Comparison of ENCODE assay signal across 29 mouse cellular contexts in the genomic region with DNA sequence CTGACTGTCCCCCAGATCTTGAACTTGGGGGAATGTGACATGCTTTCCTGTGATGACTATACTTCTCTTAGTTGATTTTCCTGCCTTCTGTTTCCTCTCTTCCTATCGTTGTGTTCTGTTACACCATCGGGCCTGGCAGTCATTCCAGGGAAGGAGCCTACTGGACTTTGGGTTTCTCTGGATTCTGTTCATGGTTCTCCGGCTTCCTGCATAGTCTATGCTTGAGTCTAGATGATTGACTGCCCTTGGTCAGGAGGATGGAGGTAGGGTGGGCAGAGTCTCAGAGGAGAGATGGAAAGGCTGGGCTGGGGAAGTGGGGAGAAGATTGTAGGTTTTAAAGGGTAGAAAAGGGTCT. TPM values are rescaled to one million over a fixed set of nuclear protein-coding genes. Genes with fewer than 3 reads are reported as not detected.
DNase-seq lines count a peak whose midpoint lies in the region; ATAC-seq lines count a peak whose summit lies in the region.
"Had no signal": no experiment of that assay in that cellular context is flagged by ENCODE, and none has a peak within 500 bp of the region (broad histone marks: within the 10 kb centered on the region; RNA-seq: fewer than 3 reads in every experiment).

No protein-coding gene starts in this region.

- WGBS in heart, embryonic 11.5 days (ENCODE audit: insufficient replicate concordance) = 64% methylated on average over 3 of the region's 3 CpGs
- WGBS in heart, embryonic 10.5 days = 55% methylated on average over 3 of the region's 3 CpGs
- WGBS in heart, embryonic 16.5 days = 47% methylated on average over 3 of the region's 3 CpGs
- 85% methylated on average over 3 of the region's 3 CpGs for WGBS in midbrain, embryonic 10.5 days

- peak overlapping the region; percentile 41; the same call in 1 of the 2 replicates for H3K27ac ChIP-seq in heart, embryonic 11.5 days (ENCODE audit: low read depth, low read length)
- H3K27ac ChIP-seq in heart, embryonic 10.5 days = no peak overlapping the region
- peak overlapping the region; percentile 69 for H3K27ac ChIP-seq in heart, embryonic 16.5 days (ENCODE audit: low read length)
- no peak overlapping the region for H3K27ac ChIP-seq in midbrain, embryonic 10.5 days (replicated peaks)
- H3K27ac ChIP-seq: embryonic facial prominence, embryonic 10.5 days; embryonic facial prominence, embryonic 15.5 days; forebrain, embryonic 12.5 days; hindbrain, embryonic 12.5 days; hindbrain, postnatal 0 days; intestine, embryonic 15.5 days; liver, embryonic 14.5 days; midbrain, embryonic 12.5 days; neural tube, embryonic 12.5 days had no signal

- DNase-seq in heart, embryonic 10.5 days (ENCODE audit: low spot score) = no peak
- DNase-seq in heart, adult 9 months (ENCODE audit: low spot score in 2 of 2) = no peak
- DNase-seq in kidney, adult 9 months = peak; percentile 51
- no peak for DNase-seq in kidney, postnatal 4 days
- DNase-seq in midbrain, embryonic 10.5 days (ENCODE audit: low spot score) = no peak
- DNase-seq: adrenal gland, adult 2 months; adrenal gland, postnatal 36 days; cerebellum, postnatal 25 days; forebrain, postnatal 0 days; liver; right cerebral cortex, adult 18-20 months; thymus, postnatal 14 days had no signal

- 0 out of 2 replicates have a peak, but pooled peaks cover 5% of the 10 kb centered on the region for H3K36me3 ChIP-seq in heart, embryonic 11.5 days (ENCODE audit: control insufficient read depth, insufficient read depth, low read length)
- peaks cover 49% of the 10 kb centered on the region for H3K36me3 ChIP-seq in heart, embryonic 10.5 days
- peaks cover 15% of the 10 kb centered on the region for H3K36me3 ChIP-seq in heart, embryonic 16.5 days (ENCODE audit: control insufficient read depth, insufficient read depth)
- no peaks in the 10 kb centered on the region for H3K36me3 ChIP-seq in midbrain, embryonic 10.5 days
- H3K36me3 ChIP-seq: embryonic facial prominence, embryonic 10.5 days; embryonic facial prominence, embryonic 15.5 days; forebrain, embryonic 12.5 days; hindbrain, embryonic 12.5 days; intestine, embryonic 15.5 days; midbrain, embryonic 12.5 days; neural tube, embryonic 12.5 days had no signal

- 0 out of 2 replicates have a peak, but pooled peaks cover 4% of the 10 kb centered on the region for H3K4me1 ChIP-seq in heart, embryonic 11.5 days (ENCODE audit: control insufficient read depth, insufficient read depth, low read length)
- H3K4me1 ChIP-seq in heart, embryonic 10.5 days = peaks cover 13% of the 10 kb centered on the region
- no peaks in the 10 kb centered on the region; the same call in 1 of the 2 replicates for H3K4me1 ChIP-seq in heart, embryonic 16.5 days (ENCODE audit: control insufficient read depth, insufficient read depth, low read length)
- peaks cover 11% of the 10 kb centered on the region for H3K4me1 ChIP-seq in midbrain, embryonic 10.5 days
- H3K4me1 ChIP-seq: forebrain, embryonic 12.5 days had no signal

- ATAC-seq in heart, embryonic 11.5 days (replicated peaks; ENCODE audit: insufficient number of reproducible peaks, low FRiP score, low TSS enrichment) = no peak
- no peak for ATAC-seq in heart, embryonic 16.5 days (replicated peaks; ENCODE audit: extremely low read depth, insufficient read depth, low FRiP score)
- ATAC-seq: activated CD4-positive, CD25-positive, alpha-beta regulatory T cell, adult 4 months; forebrain, postnatal 0 days; hindbrain, postnatal 0 days had no signal

- no peak overlapping the region for H3K4me2 ChIP-seq in heart, embryonic 11.5 days
- no peak overlapping the region for H3K4me2 ChIP-seq in heart, embryonic 16.5 days (ENCODE audit: low read depth, low read length)
- H3K4me2 ChIP-seq: embryonic facial prominence, embryonic 15.5 days; forebrain, embryonic 12.5 days; hindbrain, embryonic 12.5 days; intestine, embryonic 15.5 days; midbrain, embryonic 12.5 days; neural tube, embryonic 12.5 days had no signal

- no peaks in the 10 kb centered on the region for H3K27me3 ChIP-seq in heart, embryonic 11.5 days (ENCODE audit: control insufficient read depth, insufficient read depth, low read length)
- H3K27me3 ChIP-seq in heart, embryonic 10.5 days (ENCODE audit: insufficient read depth, poor library complexity, severe bottlenecking) = peaks cover 4% of the 10 kb centered on the region
- no peaks in the 10 kb centered on the region for H3K27me3 ChIP-seq in heart, embryonic 16.5 days (ENCODE audit: control insufficient read depth, insufficient read depth, low read length)
- no peaks in the 10 kb centered on the region for H3K27me3 ChIP-seq in midbrain, embryonic 10.5 days (ENCODE audit: low read depth, poor library complexity, severe bottlenecking)
- H3K27me3 ChIP-seq: forebrain, embryonic 12.5 days; hindbrain, embryonic 12.5 days; intestine, embryonic 15.5 days; midbrain, embryonic 12.5 days; neural tube, embryonic 12.5 days had no signal

- H3K9ac ChIP-seq in heart, embryonic 11.5 days (ENCODE audit: low read depth, low read length) = no peak overlapping the region
- no peak overlapping the region for H3K9ac ChIP-seq in heart, embryonic 16.5 days (ENCODE audit: low read length)
- H3K9ac ChIP-seq: embryonic facial prominence, embryonic 15.5 days; forebrain, embryonic 12.5 days; forebrain, postnatal 0 days; hindbrain, embryonic 12.5 days; intestine, embryonic 15.5 days; liver, embryonic 14.5 days; midbrain, embryonic 12.5 days; neural tube, embryonic 12.5 days had no signal

- H3K9me3 ChIP-seq in heart, embryonic 11.5 days (replicated peaks; ENCODE audit: control insufficient read depth, low read length) = no peaks in the 10 kb centered on the region
- H3K9me3 ChIP-seq in heart, embryonic 10.5 days = no peaks in the 10 kb centered on the region
- H3K9me3 ChIP-seq in heart, embryonic 16.5 days (replicated peaks; ENCODE audit: control insufficient read depth, low read length) = no peaks in the 10 kb centered on the region
- H3K9me3 ChIP-seq in midbrain, embryonic 10.5 days (replicated peaks) = no peaks in the 10 kb centered on the region
- H3K9me3 ChIP-seq: embryonic facial prominence, embryonic 10.5 days; embryonic facial prominence, embryonic 15.5 days; forebrain, embryonic 12.5 days; hindbrain, embryonic 12.5 days; intestine, embryonic 15.5 days; midbrain, embryonic 12.5 days; neural tube, embryonic 12.5 days had no signal

- no peak overlapping the region for H3K4me3 ChIP-seq in heart, embryonic 11.5 days (ENCODE audit: low read depth, low read length)
- no peak overlapping the region for H3K4me3 ChIP-seq in heart, embryonic 10.5 days
- no peak overlapping the region for H3K4me3 ChIP-seq in heart, embryonic 16.5 days (ENCODE audit: low read length)
- no peak overlapping the region for H3K4me3 ChIP-seq in midbrain, embryonic 10.5 days
- H3K4me3 ChIP-seq: embryonic facial prominence, embryonic 10.5 days; embryonic facial prominence, embryonic 15.5 days; forebrain, embryonic 12.5 days; hindbrain, embryonic 12.5 days; intestine, embryonic 15.5 days; midbrain, embryonic 12.5 days; myocyte; neural tube, embryonic 12.5 days had no signal

RNA-seq across cellular contexts. Expression of a gene that starts 4.1 kb away (rescaled TPM):
- polyA plus RNA-seq in heart, embryonic 11.5 days (2014; fragmentation: Nextera tagmentation; extraction: Ambion mirVana) = 0.49 and 0.90 TPM in 2 replicates
- 0.97 and 1.5 TPM in 2 replicates for polyA plus RNA-seq in heart, embryonic 10.5 days (2016; fragmentation: Nextera tagmentation; extraction: Ambion mirVana)
- 0.86 and 1.3 TPM in 2 replicates for polyA plus RNA-seq in heart, embryonic 16.5 days (2015; fragmentation: Nextera tagmentation; extraction: Ambion mirVana)
- 0.17 and 0.31 TPM in 2 replicates for polyA plus RNA-seq in midbrain, embryonic 10.5 days (2016; fragmentation: Nextera tagmentation; extraction: Ambion mirVana)
- polyA plus RNA-seq: C2C12, myocyte had no signal

RNA-seq across cellular contexts. Expression of a gene that starts 7.7 kb away (rescaled TPM):
- not detected in 2 replicates for polyA plus RNA-seq in heart, embryonic 11.5 days (2014; fragmentation: Nextera tagmentation; extraction: Ambion mirVana)
- polyA plus RNA-seq in heart, embryonic 10.5 days (2016; fragmentation: Nextera tagmentation; extraction: Ambion mirVana) = not detected in 2 replicates
- not detected in 2 replicates for polyA plus RNA-seq in heart, embryonic 16.5 days (2015; fragmentation: Nextera tagmentation; extraction: Ambion mirVana)
- not detected in 2 replicates for polyA plus RNA-seq in midbrain, embryonic 10.5 days (2016; fragmentation: Nextera tagmentation; extraction: Ambion mirVana)
- polyA plus RNA-seq: activated CD4-positive, CD25-positive, alpha-beta regulatory T cell, adult 4 months; C2C12; embryonic facial prominence, embryonic 10.5 days; forebrain, embryonic 12.5 days; hindbrain, embryonic 12.5 days; intestine, embryonic 15.5 days; limb, embryonic 11.5 days; liver, embryonic 14.5 days; lung, adult 2 months; midbrain, embryonic 12.5 days; stomach, embryonic 16.5 days had no signal

RNA-seq across cellular contexts. Expression of a gene that starts 14.2 kb away (rescaled TPM):
- 11.0 and 12.7 TPM in 2 replicates for polyA plus RNA-seq in heart, embryonic 11.5 days (2014; fragmentation: Nextera tagmentation; extraction: Ambion mirVana)
- polyA plus RNA-seq in heart, embryonic 10.5 days (2016; fragmentation: Nextera tagmentation; extraction: Ambion mirVana) = 16.7 and 23.5 TPM in 2 replicates
- 13.4 and 14.4 TPM in 2 replicates for polyA plus RNA-seq in heart, embryonic 16.5 days (2015; fragmentation: Nextera tagmentation; extraction: Ambion mirVana)
- polyA plus RNA-seq in midbrain, embryonic 10.5 days (2016; fragmentation: Nextera tagmentation; extraction: Ambion mirVana) = 42.5 and 42.8 TPM in 2 replicates
- polyA plus RNA-seq: activated CD4-positive, CD25-positive, alpha-beta regulatory T cell, adult 4 months had no signal

RNA-seq across cellular contexts. Expression of a gene that starts 26.6 kb away (rescaled TPM):
- 2,306 and 2,903 TPM in 2 replicates for polyA plus RNA-seq in heart, embryonic 11.5 days (2014; fragmentation: Nextera tagmentation; extraction: Ambion mirVana)
- 2,034 and 3,157 TPM in 2 replicates for polyA plus RNA-seq in heart, embryonic 10.5 days (2016; fragmentation: Nextera tagmentation; extraction: Ambion mirVana)
- polyA plus RNA-seq in heart, embryonic 16.5 days (2015; fragmentation: Nextera tagmentation; extraction: Ambion mirVana) = 2,302 and 2,585 TPM in 2 replicates
- polyA plus RNA-seq in midbrain, embryonic 10.5 days (2016; fragmentation: Nextera tagmentation; extraction: Ambion mirVana) = 0.40 and 0.68 TPM in 2 replicates
- polyA plus RNA-seq: activated CD4-positive, CD25-positive, alpha-beta regulatory T cell, adult 4 months; adrenal gland, adult 2 months had no signal

RNA-seq across cellular contexts. Expression of a gene that starts 27.2 kb away (rescaled TPM):
- 26.0 and 28.7 TPM in 2 replicates for polyA plus RNA-seq in heart, embryonic 11.5 days (2014; fragmentation: Nextera tagmentation; extraction: Ambion mirVana)
- polyA plus RNA-seq in heart, embryonic 10.5 days (2016; fragmentation: Nextera tagmentation; extraction: Ambion mirVana) = 42.1 and 52.4 TPM in 2 replicates
- polyA plus RNA-seq in heart, embryonic 16.5 days (2015; fragmentation: Nextera tagmentation; extraction: Ambion mirVana) = 27.2 and 31.9 TPM in 2 replicates
- 42.0 and 52.0 TPM in 2 replicates for polyA plus RNA-seq in midbrain, embryonic 10.5 days (2016; fragmentation: Nextera tagmentation; extraction: Ambion mirVana)

Comparison
In these comparisons a context has a peak if more than half of its experiments do, and no peak if none do; other contexts are left out.
1. H3K27ac ChIP-seq: peak in heart, embryonic 11.5 days (single experiment) and heart, embryonic 16.5 days (single experiment); none in heart, embryonic 10.5 days (single experiment) and midbrain, embryonic 10.5 days (single experiment).